10 mouse cellular contexts compared by ENCODE assay signal in genomic region chr12:17441495-17441894, GRCm38 (mm10).
A peak's percentile ranks its signal among the peaks of the same experiment; 100 is the strongest.
DNase-seq lines count a peak whose midpoint lies in the region; ATAC-seq lines count a peak whose summit lies in the region.
"Had no signal": no experiment of that assay in that cellular context is flagged by ENCODE, and none has a peak within 500 bp of the region (broad histone marks: within the 10 kb centered on the region; RNA-seq: fewer than 3 reads in every experiment).

No protein-coding gene starts in this region.

- no peak for ATAC-seq in heart, embryonic 11.5 days (replicated peaks; ENCODE audit: insufficient number of reproducible peaks, low FRiP score, low TSS enrichment)

- intact Hi-C loops in left cerebral cortex, postnatal 4 days (cut with DNase I), result no loop called here

- peak; percentile 31 to 49 for DNase-seq in heart, adult 18-20 months
- DNase-seq in R1 (ENCODE audit: low read depth, low spot score), result peak; percentile 57
- peak; percentile 77 for DNase-seq in adrenal gland, postnatal 14 days
- peak; percentile 76 to 81 for DNase-seq in kidney, postnatal 36 days
- DNase-seq in urinary bladder, postnatal 4 days (ENCODE audit: low spot score in 2 of 2), result no peak
- DNase-seq in left cerebral cortex, postnatal 4 days, result no peak
- no peak for DNase-seq in c-Kit-positive CD71-positive TER-119-positive erythroid progenitor cells, embryonic 14.5 days (ENCODE audit: low spot score)

- H3K4me1 ChIP-seq in heart, embryonic 11.5 days (ENCODE audit: control insufficient read depth, insufficient read depth, low read length), result no peaks in the 10 kb centered on the region

- H3K4me2 ChIP-seq in heart, embryonic 11.5 days, result no peak overlapping the region
- H3K4me2 ChIP-seq: neural tube, embryonic 13.5 days had no signal

- H3K36me3 ChIP-seq in heart, embryonic 11.5 days (ENCODE audit: control insufficient read depth, insufficient read depth, low read length), result no peaks in the 10 kb centered on the region
- H3K36me3 ChIP-seq: neural tube, embryonic 13.5 days had no signal

- no peak overlapping the region for H3K27ac ChIP-seq in heart, embryonic 11.5 days (ENCODE audit: low read depth, low read length)
- H3K27ac ChIP-seq: left cerebral cortex, adult 2 months; neural tube, embryonic 13.5 days had no signal

- no peaks in the 10 kb centered on the region for H3K9me3 ChIP-seq in heart, embryonic 11.5 days (replicated peaks; ENCODE audit: control insufficient read depth, low read length)
- H3K9me3 ChIP-seq: neural tube, embryonic 13.5 days had no signal

- no peak overlapping the region for H3K9ac ChIP-seq in heart, embryonic 11.5 days (ENCODE audit: low read depth, low read length)
- H3K9ac ChIP-seq: neural tube, embryonic 13.5 days had no signal

- no peak overlapping the region for H3K4me3 ChIP-seq in heart, embryonic 11.5 days (ENCODE audit: low read depth, low read length)
- H3K4me3 ChIP-seq: left cerebral cortex, adult 2 months; neural tube, embryonic 13.5 days had no signal

- H3K27me3 ChIP-seq in heart, embryonic 11.5 days (ENCODE audit: control insufficient read depth, insufficient read depth, low read length), result no peaks in the 10 kb centered on the region
- H3K27me3 ChIP-seq: neural tube, embryonic 13.5 days had no signal

- WGBS in heart, embryonic 11.5 days (ENCODE audit: insufficient replicate concordance), result 70% methylated on average over 9 of the region's 9 CpGs

Comparison
In these comparisons a context has a peak if more than half of its experiments do, and no peak if none do; other contexts are left out.
1. DNase-seq: peak in heart, adult 18-20 months (2 of 2), R1 (single experiment), adrenal gland, postnatal 14 days (single experiment) and kidney, postnatal 36 days (2 of 2); none in urinary bladder, postnatal 4 days (0 of 2), left cerebral cortex, postnatal 4 days (single experiment) and c-Kit-positive CD71-positive TER-119-positive erythroid progenitor cells, embryonic 14.5 days (single experiment).